Mouse (Mus musculus) kidney, adult 2 months (tissue): ENCODE results near the gene Ctdnep1. TPM values are rescaled to one million over a fixed set of nuclear protein-coding genes. Genes with fewer than 3 reads are reported as not detected.

Experiments
- DNase-seq: peaks from one replicate; pipeline ENCODE4 v3.0.0; 2021
- H3K27ac ChIP-seq: fragments of 200-500 bp; 2 replicates; pipeline ENCODE4 v1.5.1; 2012; ENCODE audit warnings: low read depth, low read length, control low read depth, inconsistent platforms; ENCODE audit not compliant: insufficient read depth
- H3K27me3 ChIP-seq: fragments of 200-500 bp; replicated peaks from 2 replicates; pipeline ENCODE4 v1.6.1; 2012; ENCODE audit warnings: mild to moderate bottlenecking, moderate library complexity, low read length, inconsistent platforms; ENCODE audit not compliant: control insufficient read depth, insufficient read depth
- H3K36me3 ChIP-seq: fragments of 200-500 bp; 2 replicates; pipeline ENCODE4 v1.6.1; 2012; ENCODE audit warnings: mild to moderate bottlenecking, moderate library complexity, low read length, inconsistent platforms; ENCODE audit not compliant: control insufficient read depth, insufficient read depth
- H3K4me1 ChIP-seq: fragments of 200-500 bp; 2 replicates; pipeline ENCODE4 v1.6.1; 2011; ENCODE audit warnings: low read length; ENCODE audit not compliant: control insufficient read depth, insufficient read depth
- H3K4me3 ChIP-seq: fragments of 200-500 bp; 2 replicates; pipeline ENCODE4 v1.5.1; 2011; ENCODE audit warnings: mild to moderate bottlenecking, low read depth, low read length, control low read depth; ENCODE audit not compliant: insufficient read depth
- CTCF ChIP-seq: fragments of 200-500 bp; conservative IDR thresholded peaks from 2 replicates; pipeline ENCODE4 v1.5.1; 2011; ENCODE audit warnings: low read depth, mild to moderate bottlenecking, control low read depth, low read length, moderate library complexity, mixed read lengths; ENCODE audit not compliant: insufficient read depth, insufficient read length
- POLR2A ChIP-seq: fragments of 200-500 bp; IDR thresholded peaks from one replicate; pipeline ENCODE4 v1.6.1; 2011; ENCODE audit warnings: low read depth, low read length, control low read depth
- WGBS: fragments of 180-500 bp; shearing (Covaris S2); methylation state at CpG from one replicate; pipeline ENCODE4 v1.1.7; 2018; 5-methylcytosine and 5-hydroxymethylcytosine counted together
- polyA plus RNA-seq: library from polyadenylated mRNA; depleted of rRNA; stranded (reverse); fragments of >200 nt; gene quantifications from 2 replicates; pipeline ENCODE4 v1.2.3, GENCODE M21; 2012

Ctdnep1 gene
- polyA plus RNA-seq, 1 experiment, result 104 TPM

DNA sequence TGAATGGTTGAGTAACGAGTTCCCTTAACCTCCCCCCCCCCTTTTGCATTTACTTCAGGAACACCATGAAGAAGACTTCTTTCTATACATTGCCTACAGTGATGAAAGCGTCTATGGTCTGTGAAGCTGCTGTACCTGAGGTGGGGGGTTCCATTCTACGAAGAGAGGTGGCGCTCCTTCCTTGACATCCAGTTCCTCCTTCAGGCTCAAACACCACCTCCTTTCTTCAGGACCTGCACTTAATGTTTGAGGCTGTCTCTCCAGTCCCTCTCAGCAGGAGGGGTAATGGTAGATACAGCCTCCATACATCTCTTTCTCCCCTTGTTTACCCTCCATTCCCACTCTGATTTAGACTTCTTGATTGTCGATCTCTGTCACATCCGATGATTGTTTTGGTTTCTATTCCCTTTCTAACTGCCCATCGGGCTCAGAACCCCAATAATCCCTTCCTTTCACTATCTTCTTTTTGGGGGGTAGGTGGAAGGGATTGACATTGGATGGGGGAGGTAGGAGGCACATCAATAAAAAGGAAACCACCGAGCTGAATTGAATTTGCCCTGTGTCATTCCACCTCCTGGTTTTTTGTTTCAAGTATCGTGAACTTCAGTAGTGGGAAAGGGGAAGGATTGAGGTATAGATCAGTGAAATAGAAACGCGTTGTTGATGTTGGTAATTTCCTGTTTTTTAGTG, 13.6 kb downstream of the Ctdnep1 start:
- WGBS, result 84% methylated on average over 11 of the region's 11 CpGs
- H3K4me3 ChIP-seq, result no peak overlapping the region
- H3K4me1 ChIP-seq, result peaks cover 3% of the 10 kb centered on the region; the same call in 1 of the 2 replicates
- TF ChIP-seq POLR2A, result no peak
- TF ChIP-seq CTCF, result no peak
- DNase-seq, result no peak
- H3K27me3 ChIP-seq, result no peaks in the 10 kb centered on the region
- no peak overlapping the region for H3K27ac ChIP-seq
- H3K36me3 ChIP-seq, result peaks cover 2% of the 10 kb centered on the region; the same call in 1 of the 2 replicates

DNA sequence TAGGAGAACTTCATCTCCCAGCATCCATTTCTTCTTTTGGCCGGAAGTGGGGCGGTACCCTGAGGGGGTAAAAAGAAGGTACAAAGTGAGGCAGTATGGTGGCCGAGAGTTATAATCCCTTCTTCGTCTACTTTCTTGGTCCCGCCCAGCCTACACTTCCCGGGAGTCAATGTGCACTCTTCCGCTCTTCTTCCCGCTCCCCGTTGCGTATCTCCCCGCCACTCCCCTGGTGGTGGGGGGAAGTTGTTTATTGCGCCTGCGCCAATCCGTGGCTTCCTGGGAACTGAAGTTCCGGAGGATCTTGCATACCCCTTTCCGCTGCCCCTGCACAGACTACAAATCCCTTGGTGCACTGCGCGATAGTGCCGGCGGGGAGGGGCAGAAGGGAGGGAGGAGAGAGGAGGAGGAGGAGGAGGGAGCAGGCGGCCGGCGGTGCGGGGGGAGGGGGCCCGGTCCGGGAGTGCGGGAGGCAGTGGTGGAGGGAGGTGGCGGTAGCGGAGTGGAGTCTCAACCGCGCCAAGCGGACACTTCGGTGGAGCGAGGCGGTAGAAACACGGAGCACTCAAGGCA, 14.5 kb downstream of the Ctdnep1 start, which contains the start of gene Phf23:
Gene Phf23 (plus strand): TSS at position 387 of the 570 bp plus-strand sequence.
- Histone ChIP-seq H3K27me3 (no peaks in the 10 kb centered on the region), H3K36me3 (peaks cover 2% of the 10 kb centered on the region; the same call in 1 of the 2 replicates), H3K4me1 (peaks cover 6% of the 10 kb centered on the region; the same call in 1 of the 2 replicates), H3K4me3 (peak within 1 kb of the TSS; percentile 86), H3K27ac (peak within 1 kb of the TSS; percentile 92)
- peak; percentile 99 for DNase-seq
- TF ChIP-seq POLR2A (peak; percentile 44), CTCF (peak; percentile 41)
- under 1% methylated on average over 36 of the region's 36 CpGs for WGBS

DNA sequence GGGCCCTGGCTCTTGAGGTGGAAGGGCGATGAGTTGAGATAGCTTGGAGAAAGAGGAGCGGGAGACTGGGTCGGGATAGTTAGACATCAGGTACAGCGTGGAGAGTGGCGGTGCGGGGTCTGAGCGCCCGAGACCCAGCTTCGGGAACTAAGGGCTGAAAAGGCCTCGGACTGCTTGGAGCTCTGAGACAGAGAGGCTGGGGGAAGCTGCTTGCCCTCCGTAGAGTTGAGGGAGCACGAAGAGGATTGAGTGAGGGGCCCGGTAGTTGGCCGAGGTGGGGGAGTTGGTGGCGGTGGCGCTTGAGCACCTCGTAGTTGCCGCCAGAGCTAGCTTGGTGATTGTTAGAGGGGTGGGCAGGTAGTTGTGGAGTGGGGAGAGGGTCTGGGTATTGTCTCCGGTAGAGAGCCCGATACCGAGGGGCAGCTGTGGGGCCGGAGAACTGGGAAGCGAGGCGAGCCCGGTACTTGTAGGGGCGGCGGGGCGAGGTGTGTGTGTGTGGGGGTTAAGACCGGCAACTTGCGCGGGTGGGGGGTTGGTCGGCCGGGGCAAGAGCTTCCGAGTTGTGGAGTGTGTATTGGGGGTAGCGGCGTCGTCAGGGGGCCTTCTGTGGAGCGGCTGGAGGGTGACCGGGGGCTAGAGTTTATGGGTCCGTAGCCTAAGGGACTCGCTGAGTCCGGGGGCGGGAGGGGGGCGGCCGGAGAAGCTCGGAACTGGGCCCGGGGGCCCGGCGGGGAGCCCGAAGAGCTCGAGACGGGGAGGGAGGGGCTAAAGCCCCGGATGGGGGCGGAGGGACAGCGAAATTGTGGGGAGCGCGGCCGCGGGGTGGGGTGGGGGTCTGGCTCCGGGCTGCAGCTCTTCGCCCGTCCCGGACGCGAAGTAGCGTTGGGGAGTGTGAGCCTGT, 15.5 kb downstream of the Ctdnep1 start:
- peak overlapping the region; percentile 92 for H3K27ac ChIP-seq
- H3K27me3 ChIP-seq, result no peaks in the 10 kb centered on the region
- peak overlapping the region; percentile 86 for H3K4me3 ChIP-seq
- WGBS, result 1% methylated on average over 66 of the region's 66 CpGs
- peaks cover 2% of the 10 kb centered on the region; the same call in 1 of the 2 replicates for H3K36me3 ChIP-seq
- DNase-seq, result peak; percentile 49
- TF ChIP-seq POLR2A (no peak), CTCF (no peak)
- H3K4me1 ChIP-seq, result peaks cover 6% of the 10 kb centered on the region; the same call in 1 of the 2 replicates

DNA sequence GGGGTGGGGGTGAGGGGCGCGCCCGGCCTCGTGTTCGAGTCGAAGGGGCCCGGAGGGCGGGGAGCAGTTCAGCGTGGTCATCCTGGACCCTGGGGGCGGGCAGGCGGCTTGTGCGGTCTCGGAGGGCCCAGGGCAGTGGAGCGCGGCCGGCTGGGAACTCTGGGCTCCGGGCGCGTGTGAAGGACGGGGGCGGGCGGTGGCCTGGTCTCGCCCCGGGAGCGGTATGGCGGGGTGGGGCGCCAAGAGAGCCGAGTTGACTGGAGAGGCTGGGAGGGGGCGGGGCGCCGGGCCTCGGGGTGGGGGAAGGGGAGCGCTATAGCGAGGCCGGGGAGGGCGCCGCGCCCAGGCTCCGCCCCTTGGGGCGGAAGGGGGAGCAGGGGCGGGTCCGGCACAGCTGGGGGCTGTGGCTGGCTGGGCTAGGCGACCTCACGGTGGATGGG, 16.1 kb downstream of the Ctdnep1 start:
- TF ChIP-seq POLR2A (no peak), CTCF (no peak)
- WGBS, result 1% methylated on average over 39 of the region's 44 CpGs

DNA sequence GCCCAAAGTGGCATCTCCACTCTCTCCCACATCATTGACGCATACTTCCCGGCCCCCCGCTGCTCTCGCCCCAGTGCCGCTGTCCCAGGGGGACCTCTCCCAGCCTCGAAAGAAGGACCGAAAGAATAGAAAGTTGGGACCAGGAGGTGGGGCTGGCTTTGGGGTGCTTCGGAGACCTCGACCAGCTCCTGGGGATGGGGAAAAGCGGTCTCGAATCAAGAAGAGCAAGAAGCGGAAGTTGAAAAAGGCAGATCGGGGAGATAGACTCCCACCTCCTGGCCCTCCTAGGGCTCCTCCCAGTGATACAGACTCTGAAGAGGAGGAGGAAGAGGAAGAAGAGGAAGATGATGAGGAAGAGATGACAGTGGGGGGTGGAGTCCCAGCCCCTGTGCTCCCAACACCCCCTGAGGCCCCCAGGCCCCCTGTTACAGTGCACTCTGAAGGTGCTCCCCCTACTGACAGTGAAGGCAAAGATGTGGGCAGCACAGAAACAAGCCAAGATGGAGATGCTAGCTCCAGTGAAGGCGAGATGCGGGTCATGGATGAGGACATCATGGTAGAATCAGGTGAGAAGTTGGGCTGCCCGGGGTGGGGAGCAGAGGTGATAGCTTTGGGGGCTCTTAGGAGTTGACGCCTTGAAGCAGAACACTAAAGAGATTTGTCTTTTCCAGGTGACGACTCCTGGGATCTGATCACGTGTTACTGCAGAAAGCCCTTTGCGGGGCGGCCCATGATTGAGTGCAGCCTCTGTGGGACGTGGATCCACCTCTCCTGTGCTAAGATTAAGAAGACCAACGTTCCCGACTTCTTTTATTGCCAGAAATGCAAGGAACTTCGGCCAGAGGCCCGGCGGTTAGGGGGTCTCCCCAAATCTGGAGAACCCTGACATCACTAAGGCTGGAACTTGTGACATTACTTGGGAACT, 17.9 kb downstream of the Ctdnep1 start:
- Histone ChIP-seq H3K4me1 (peaks cover 3% of the 10 kb centered on the region; the same call in 1 of the 2 replicates), H3K27me3 (no peaks in the 10 kb centered on the region), H3K4me3 (no peak overlapping the region), H3K36me3 (peaks cover 2% of the 10 kb centered on the region; the same call in 1 of the 2 replicates), H3K27ac (no peak overlapping the region)
- no peak for DNase-seq
- TF ChIP-seq POLR2A (no peak), CTCF (0 out of 2 replicates have a peak, but pooled peaks have one; percentile 17)
- 92% methylated on average over 27 of the region's 27 CpGs for WGBS

More for the DNA sequence above, 16.1 kb downstream of the Ctdnep1 start:
- peak overlapping the region; percentile 86 for H3K4me3 ChIP-seq
- H3K27me3 ChIP-seq, result no peaks in the 10 kb centered on the region
- peak; percentile 95 for DNase-seq
- H3K4me1 ChIP-seq, result peaks cover 6% of the 10 kb centered on the region; the same call in 1 of the 2 replicates
- peaks cover 2% of the 10 kb centered on the region; the same call in 1 of the 2 replicates for H3K36me3 ChIP-seq
- H3K27ac ChIP-seq, result peak overlapping the region; percentile 80

DNA sequence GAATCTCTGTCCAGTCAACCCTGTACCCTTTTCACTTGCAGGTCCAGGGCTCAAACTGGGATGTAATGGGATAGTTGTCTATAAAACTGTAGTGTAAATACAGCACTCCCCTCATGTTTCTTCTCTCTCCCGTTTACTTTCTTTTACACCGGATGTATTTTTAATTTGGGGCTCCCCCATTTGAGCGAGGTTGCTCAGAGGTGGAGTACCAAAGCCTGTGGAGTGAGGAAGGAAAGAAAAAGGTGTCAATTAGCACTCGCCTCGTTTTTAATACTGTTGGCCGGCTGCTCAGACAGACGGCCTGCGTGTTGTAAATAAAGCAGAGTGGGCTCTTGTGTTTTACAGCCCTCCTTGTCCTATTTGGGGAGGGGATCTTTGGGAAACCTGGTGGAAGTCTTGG, 18.7 kb downstream of the Ctdnep1 start:
- no peak overlapping the region for H3K4me3 ChIP-seq
- TF ChIP-seq POLR2A, result no peak
- no peak for TF ChIP-seq CTCF
- no peak for DNase-seq
- no peak overlapping the region; the same call in 1 of the 2 replicates for H3K27ac ChIP-seq
- H3K4me1 ChIP-seq, result peaks cover 3% of the 10 kb centered on the region; the same call in 1 of the 2 replicates
- peaks cover 1% of the 10 kb centered on the region; the same call in 1 of the 2 replicates for H3K36me3 ChIP-seq
- H3K27me3 ChIP-seq, result no peaks in the 10 kb centered on the region
- 59% methylated on average over 8 of the region's 8 CpGs for WGBS
